Mouse (Mus musculus) myocyte (in vitro differentiated cells): Measurements from ENCODE around the gene Map2k4. TPM values are rescaled to one million over a fixed set of nuclear protein-coding genes. Genes with fewer than 3 reads are reported as not detected.

Source experiments
- H3K27me3 ChIP-seq: one replicate; pipeline ENCODE4 v1.6.1; 2011; ENCODE audit not compliant: control insufficient read depth, insufficient read depth, insufficient read length
- H3K36me3 ChIP-seq: one replicate; pipeline ENCODE4 v1.6.1; 2011; ENCODE audit not compliant: control insufficient read depth, insufficient read depth
- H3K4me2 ChIP-seq: one replicate; pipeline ENCODE4 v1.6.1; 2011; ENCODE audit warnings: low read depth, control low read depth
- H3K4me3 ChIP-seq: one replicate; pipeline ENCODE4 v1.5.1; 2011; ENCODE audit warnings: mild to moderate bottlenecking, control low read depth, moderate library complexity
- H3K79me2 ChIP-seq: one replicate; pipeline ENCODE4 v1.6.1; 2011; ENCODE audit not compliant: control insufficient read depth, insufficient read depth
- H3ac ChIP-seq: one replicate; pipeline ENCODE4 v1.6.1; 2011; ENCODE audit not compliant: control insufficient read depth, insufficient read length
- CEBPB ChIP-seq: IDR thresholded peaks from 2 replicates; pipeline ENCODE4 v1.6.1; 2011; ENCODE audit warnings: mild to moderate bottlenecking, moderate library complexity; ENCODE audit not compliant: poor library complexity, insufficient read depth, severe bottlenecking
- E2F4 ChIP-seq: IDR thresholded peaks from one replicate; pipeline ENCODE4 v1.6.1; 2011; ENCODE audit warnings: mild to moderate bottlenecking, control low read depth, moderate library complexity; ENCODE audit not compliant: insufficient read depth
- MAX ChIP-seq: IDR thresholded peaks from one replicate; pipeline ENCODE4 v1.6.1; 2011; ENCODE audit warnings: low read depth, mild to moderate bottlenecking, control low read depth
- MYOD1 ChIP-seq, 3 experiments: IDR thresholded peaks; one replicate each; pipeline ENCODE4 v1.6.1; 2011; ENCODE audit warnings: control low read depth in 2 of 3, low read depth in 2 of 3, mild to moderate bottlenecking in 2 of 3, moderate library complexity in 1 of 3; ENCODE audit not compliant: insufficient read length in 2 of 3, control insufficient read depth in 1 of 3
- MYOG ChIP-seq, 3 experiments: IDR thresholded peaks; one replicate each; pipeline ENCODE4 v1.6.1; 2011; ENCODE audit warnings: control low read depth in 2 of 3, low read depth in 2 of 3, mild to moderate bottlenecking in 2 of 3; ENCODE audit not compliant: insufficient read length in 2 of 3, control insufficient read depth in 1 of 3, insufficient read depth in 1 of 3
- POLR2A ChIP-seq: IDR thresholded peaks from one replicate; pipeline ENCODE4 v1.6.1; 2011; ENCODE audit warnings: low read depth, mild to moderate bottlenecking, control low read depth, moderate library complexity; ENCODE audit not compliant: insufficient read length
- POLR2AphosphoS2 ChIP-seq: IDR thresholded peaks from one replicate; pipeline ENCODE4 v1.6.1; 2011; ENCODE audit warnings: low read depth, control low read depth; ENCODE audit not compliant: insufficient read length
- REST ChIP-seq: IDR thresholded peaks from one replicate; pipeline ENCODE4 v1.6.1; 2011; ENCODE audit warnings: mild to moderate bottlenecking, control low read depth, moderate library complexity; ENCODE audit not compliant: insufficient read depth, insufficient read length
- SRF ChIP-seq: IDR thresholded peaks from one replicate; pipeline ENCODE4 v1.6.1; 2011; ENCODE audit warnings: low read depth; ENCODE audit not compliant: control insufficient read depth, insufficient read length
- TCF12 ChIP-seq: IDR thresholded peaks from one replicate; pipeline ENCODE4 v1.6.1; 2011; ENCODE audit warnings: mild to moderate bottlenecking, control low read depth; ENCODE audit not compliant: poor library complexity, insufficient read depth, severe bottlenecking
- TCF3 ChIP-seq: IDR thresholded peaks from one replicate; pipeline ENCODE4 v1.6.1; 2011; ENCODE audit warnings: low read depth, control low read depth; ENCODE audit not compliant: insufficient read length
- USF1 ChIP-seq: IDR thresholded peaks from one replicate; pipeline ENCODE4 v1.6.1; 2011; ENCODE audit warnings: low read depth, mild to moderate bottlenecking, control low read depth, moderate library complexity
- polyA plus RNA-seq: library from polyadenylated mRNA; unstranded; fragments of >200 nt; fragmentation: generic; extraction: Trizol; gene quantifications from one replicate; pipeline ENCODE4 v1.2.1, GENCODE M21; 2012; ENCODE audit warnings: missing spikeins

Gene Map2k4
- polyA plus RNA-seq, 1 experiment = 29.1 TPM

DNA sequence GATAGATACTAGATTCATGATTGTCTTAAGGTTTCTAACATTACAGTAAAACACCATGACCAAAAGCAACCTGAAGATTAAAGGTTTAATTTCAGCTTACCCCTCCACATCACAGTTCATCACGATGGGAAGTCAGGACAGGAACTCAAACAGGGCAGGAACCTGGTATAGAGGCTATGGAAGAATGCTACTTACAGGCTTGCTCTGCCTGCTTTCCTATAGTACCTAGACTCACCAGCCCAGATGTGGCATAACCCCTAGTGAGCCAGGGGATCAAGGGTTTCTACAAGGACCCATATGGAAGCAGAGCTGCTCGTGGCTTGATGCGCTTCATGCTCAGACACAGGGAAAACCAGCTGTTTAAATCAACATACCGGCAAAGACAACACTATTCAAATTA is 138.6 kb downstream of the Map2k4 start:
- Histone ChIP-seq H3K36me3 (no peaks in the 10 kb centered on the region), H3K27me3 (no peaks in the 10 kb centered on the region), H3K4me3 (no peak overlapping the region), H3K4me2 (no peak overlapping the region), H3ac (no peak overlapping the region), H3K79me2 (no peaks in the 10 kb centered on the region)
- TF ChIP-seq USF1 (no peak), CEBPB (no peak), SRF (no peak), POLR2A (no peak), MYOG (IDR thresholded peaks at IDR 0.05; ENCODE audit: control insufficient read depth in 1 of 3, insufficient read depth in 1 of 3, insufficient read length in 2 of 3, low read depth in 2 of 3) (no peak), TCF3 (no peak), E2F4 (no peak), MYOD1 (IDR thresholded peaks at IDR 0.05; ENCODE audit: control insufficient read depth in 1 of 3, insufficient read length in 2 of 3, low read depth in 2 of 3) (no peak), MAX (no peak), TCF12 (no peak), REST (no peak), POLR2AphosphoS2 (no peak)

DNA sequence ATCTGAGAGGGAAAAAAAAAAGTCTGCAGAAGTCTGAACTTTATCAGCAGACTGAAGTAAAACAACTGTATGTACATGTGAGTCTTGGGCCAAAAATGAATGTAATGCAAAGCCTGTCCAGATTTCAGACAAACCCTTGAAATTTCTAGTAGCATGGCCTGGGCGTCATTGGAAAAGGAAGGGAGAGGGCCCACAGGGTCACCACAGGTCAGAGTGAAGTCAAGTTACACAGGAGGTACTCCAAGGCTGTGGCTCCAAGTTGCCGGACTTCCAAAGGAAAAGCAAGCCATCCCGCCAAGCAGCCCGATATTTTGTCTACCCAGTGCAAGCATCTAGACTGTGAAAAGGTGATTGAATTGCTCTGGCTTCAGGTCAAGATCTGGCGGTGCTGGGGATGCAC is 141.8 kb downstream of the Map2k4 start:
- no peak overlapping the region for H3ac ChIP-seq
- no peak overlapping the region for H3K4me2 ChIP-seq
- H3K79me2 ChIP-seq = no peaks in the 10 kb centered on the region
- H3K36me3 ChIP-seq = no peaks in the 10 kb centered on the region
- H3K4me3 ChIP-seq = no peak overlapping the region
- no peaks in the 10 kb centered on the region for H3K27me3 ChIP-seq
- no peak for TF ChIP-seq MYOD1 (IDR thresholded peaks at IDR 0.05; ENCODE audit: control insufficient read depth in 1 of 3, insufficient read length in 2 of 3, low read depth in 2 of 3)
- no peak for TF ChIP-seq POLR2AphosphoS2
- no peak for TF ChIP-seq CEBPB
- no peak for TF ChIP-seq POLR2A
- TF ChIP-seq REST = no peak
- no peak for TF ChIP-seq MYOG (IDR thresholded peaks at IDR 0.05; ENCODE audit: control insufficient read depth in 1 of 3, insufficient read depth in 1 of 3, insufficient read length in 2 of 3, low read depth in 2 of 3)
- TF ChIP-seq SRF = no peak
- no peak for TF ChIP-seq USF1
- TF ChIP-seq TCF12 = no peak
- no peak for TF ChIP-seq E2F4
- no peak for TF ChIP-seq MAX

DNA sequence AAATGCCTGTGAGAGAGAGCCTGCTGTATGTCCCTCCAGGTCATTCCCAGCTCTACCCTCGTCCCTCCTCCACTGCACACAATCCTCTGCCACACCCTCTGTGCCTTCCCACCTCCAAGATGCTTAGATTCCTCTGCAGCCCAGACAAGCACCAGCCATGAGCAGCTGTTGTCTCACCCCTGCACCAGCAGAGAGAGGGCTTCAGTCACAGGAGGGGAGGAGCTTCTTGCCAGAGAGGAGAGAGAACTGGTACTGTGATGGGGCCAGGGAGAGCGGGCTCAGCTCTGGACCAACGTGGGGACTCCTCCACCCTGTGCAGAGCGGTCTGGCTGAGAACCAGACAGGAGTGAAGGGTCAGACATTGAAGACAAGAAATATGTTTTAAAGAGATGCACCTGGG is 143.6 kb downstream of the Map2k4 start:
- Histone ChIP-seq H3K4me2 (no peak overlapping the region), H3ac (no peak overlapping the region), H3K79me2 (no peaks in the 10 kb centered on the region), H3K36me3 (no peaks in the 10 kb centered on the region), H3K27me3 (no peaks in the 10 kb centered on the region), H3K4me3 (no peak overlapping the region)
- TF ChIP-seq MYOG (IDR thresholded peaks at IDR 0.05; ENCODE audit: control insufficient read depth in 1 of 3, insufficient read depth in 1 of 3, insufficient read length in 2 of 3, low read depth in 2 of 3) = peak in 1 of 3 experiments; percentile 50
- TF ChIP-seq TCF3 = no peak
- peak in 2 of 3 experiments; percentile 26 to 78 for TF ChIP-seq MYOD1 (IDR thresholded peaks at IDR 0.05; ENCODE audit: control insufficient read depth in 1 of 3, insufficient read length in 2 of 3, low read depth in 2 of 3)

DNA sequence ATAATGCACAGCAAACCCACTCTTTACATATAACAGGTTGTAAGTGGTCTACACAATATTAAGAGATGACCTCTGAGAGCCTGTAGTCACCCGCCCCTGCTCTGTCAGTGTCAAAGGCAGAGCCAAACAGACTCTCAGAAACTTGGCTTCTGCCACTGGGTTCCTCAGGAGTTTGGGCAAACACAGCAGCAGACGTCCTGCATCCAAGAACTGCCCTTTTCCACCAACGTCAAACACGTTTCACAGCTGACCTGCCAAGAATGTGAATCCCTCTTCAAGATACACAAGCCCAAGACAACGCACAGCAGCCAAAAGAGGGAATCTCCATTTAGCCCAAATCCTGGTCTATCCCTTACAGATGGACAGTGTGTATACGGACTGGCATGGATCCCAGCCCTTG is 147.8 kb downstream of the Map2k4 start:
- Histone ChIP-seq H3K4me3 (no peak overlapping the region), H3K27me3 (no peaks in the 10 kb centered on the region), H3K79me2 (no peaks in the 10 kb centered on the region), H3K4me2 (no peak overlapping the region), H3ac (no peak overlapping the region), H3K36me3 (no peaks in the 10 kb centered on the region)
- no peak for TF ChIP-seq USF1
- TF ChIP-seq MYOG (IDR thresholded peaks at IDR 0.05; ENCODE audit: control insufficient read depth in 1 of 3, insufficient read depth in 1 of 3, insufficient read length in 2 of 3, low read depth in 2 of 3) = no peak
- TF ChIP-seq TCF3 = no peak

Other genes with a start within 250 kb of the Map2k4 start
- 6.4 TPM for gene Zkscan6, start 18.9 kb upstream of the Map2k4 start, polyA plus RNA-seq